Mouse (Mus musculus): Measurements from ENCODE around the gene 2610528A11Rik. TPM values are rescaled to one million over a fixed set of nuclear protein-coding genes. Genes with fewer than 3 reads are reported as not detected.

Gene 2610528A11Rik
- total RNA-seq, 2 experiments from 2014 or later = 0.95 to 0.96 TPM

GRCm38 (mm10) chr14:37097956-37098530, 15.8 kb downstream of the 2610528A11Rik start, which contains the start of gene Cdhr1:
Gene Cdhr1 (minus strand): TSS chr14:37098347.
- peak; percentile 19 to 25 for DNase-seq (ENCODE audit: low spot score in 2 of 2)
- intact Hi-C loops (cut with DNase I) = no loop called here

DNA sequence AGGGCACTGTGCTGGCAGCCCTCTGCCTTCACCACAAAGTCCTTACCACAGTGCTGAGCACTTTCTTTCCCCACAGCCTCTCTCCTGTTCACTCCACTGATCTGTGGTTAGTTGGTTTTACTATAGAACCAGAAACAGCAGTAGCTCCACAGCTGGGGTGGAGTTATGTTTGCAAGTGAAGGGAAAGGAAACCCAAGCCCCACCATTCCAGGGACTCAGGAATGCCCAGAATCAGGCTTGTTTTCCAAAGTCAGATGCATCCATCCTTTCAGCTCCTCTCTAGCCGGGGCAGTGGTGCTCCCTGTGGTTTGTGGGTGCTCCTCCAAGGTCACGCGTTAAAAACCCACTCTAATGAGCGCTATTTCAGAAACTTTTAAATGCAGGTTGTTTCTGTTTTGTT, 18.3 kb downstream of the 2610528A11Rik start:
- DNase-seq (ENCODE audit: low spot score in 2 of 2) = no peak
- intact Hi-C loops (cut with DNase I) = no loop called here

GRCm38 (mm10) chr14:37094436-37094835, 19.4 kb downstream of the 2610528A11Rik start:
- intact Hi-C loops (cut with DNase I) = no loop called here
- DNase-seq (ENCODE audit: low spot score in 2 of 2) = no peak

- intact Hi-C loops (cut with DNase I) = no loop called here
- no peak for DNase-seq (ENCODE audit: low spot score in 2 of 2)
Observed at GRCm38 (mm10) chr14:37083755-37084154, 30.1 kb downstream of the 2610528A11Rik start.

- no peak for DNase-seq (ENCODE audit: low spot score in 2 of 2)
- intact Hi-C loops (cut with DNase I) = no loop called here
Observed at GRCm38 (mm10) chr14:37080724-37081123, 33.1 kb downstream of the 2610528A11Rik start.

DNA sequence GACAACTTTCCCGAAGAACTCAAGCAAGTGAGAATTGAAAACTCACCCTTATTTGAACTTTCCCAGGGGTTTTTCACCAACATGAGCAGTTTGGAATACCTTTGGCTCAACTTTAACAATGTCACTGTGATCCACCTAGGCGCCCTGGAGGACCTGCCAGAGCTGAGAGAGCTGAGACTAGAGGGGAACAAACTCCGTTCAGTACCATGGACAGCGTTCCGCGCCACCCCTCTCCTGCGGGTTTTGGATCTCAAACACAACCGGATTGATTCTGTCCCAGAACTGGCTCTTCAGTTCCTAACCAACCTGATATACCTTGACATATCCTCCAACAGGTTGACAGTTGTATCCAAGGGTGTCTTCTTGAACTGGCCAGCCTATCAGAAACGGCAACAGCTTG, 45.3 kb downstream of the 2610528A11Rik start:
- intact Hi-C loops (cut with DNase I) = no loop called here
- no peak for DNase-seq (ENCODE audit: low spot score in 2 of 2)

GRCm38 (mm10) chr14:37067629-37068028, 46.2 kb downstream of the 2610528A11Rik start, which contains the start of gene Lrit2:
Gene Lrit2 (plus strand): TSS chr14:37067929.
- intact Hi-C loops (cut with DNase I) = no loop called here
- DNase-seq (ENCODE audit: low spot score in 2 of 2) = no peak

GRCm38 (mm10) chr14:37066636-37067035, 47.2 kb downstream of the 2610528A11Rik start:
- intact Hi-C loops (cut with DNase I) = no loop called here
- peak; percentile 8 to 30 for DNase-seq (ENCODE audit: low spot score in 2 of 2)

GRCm38 (mm10) chr14:37064849-37065248, 49.0 kb downstream of the 2610528A11Rik start:
- intact Hi-C loops (cut with DNase I) = no loop called here
- no peak for DNase-seq (ENCODE audit: low spot score in 2 of 2)

Other genes with a start within 250 kb of the 2610528A11Rik start
- gene Ccser2, start 145.2 kb downstream of the 2610528A11Rik start, total RNA-seq (2021) = 10 to 100 TPM; 81.6 to 84.1 TPM
- not detected for gene Rgr, start 65.1 kb downstream of the 2610528A11Rik start, total RNA-seq (2021)
- not detected for gene Lrit1, start 59.2 kb downstream of the 2610528A11Rik start, total RNA-seq (2021)
- not detected for gene Lrit2, start 46.1 kb downstream of the 2610528A11Rik start, total RNA-seq (2021)
- gene Cdhr1, start 15.7 kb downstream of the 2610528A11Rik start, total RNA-seq (2021) = 10 to 100 TPM; 11.2 to 17.0 TPM
- 100 to 1,000 TPM; 417 to 434 TPM for gene Ghitm, start 21.2 kb upstream of the 2610528A11Rik start, total RNA-seq (2021)